Mouse (Mus musculus) myocyte (in vitro differentiated cells): Measurements from ENCODE around the gene Arnt2.

Source experiments
- E2F4 ChIP-seq: IDR thresholded peaks from one replicate; pipeline ENCODE4 v1.6.1; 2011; ENCODE audit warnings: mild to moderate bottlenecking, control low read depth, moderate library complexity; ENCODE audit not compliant: insufficient read depth
- MYOD1 ChIP-seq, 3 experiments: IDR thresholded peaks; one replicate each; pipeline ENCODE4 v1.6.1; 2011; ENCODE audit warnings: control low read depth in 2 of 3, low read depth in 2 of 3, mild to moderate bottlenecking in 2 of 3, moderate library complexity in 1 of 3; ENCODE audit not compliant: insufficient read length in 2 of 3, control insufficient read depth in 1 of 3
- POLR2A ChIP-seq: IDR thresholded peaks from one replicate; pipeline ENCODE4 v1.6.1; 2011; ENCODE audit warnings: low read depth, mild to moderate bottlenecking, control low read depth, moderate library complexity; ENCODE audit not compliant: insufficient read length
- REST ChIP-seq: IDR thresholded peaks from one replicate; pipeline ENCODE4 v1.6.1; 2011; ENCODE audit warnings: mild to moderate bottlenecking, control low read depth, moderate library complexity; ENCODE audit not compliant: insufficient read depth, insufficient read length
- USF1 ChIP-seq: IDR thresholded peaks from one replicate; pipeline ENCODE4 v1.6.1; 2011; ENCODE audit warnings: low read depth, mild to moderate bottlenecking, control low read depth, moderate library complexity

- TF ChIP-seq E2F4 (no peak), POLR2A (no peak), REST (no peak), MYOD1 (IDR thresholded peaks at IDR 0.05; ENCODE audit: control insufficient read depth in 1 of 3, insufficient read length in 2 of 3, low read depth in 2 of 3) (no peak), USF1 (no peak)
Measured at GRCm38 (mm10) chr7:84420581-84421290, 10.8 kb upstream of the Arnt2 start.
